Mouse (Mus musculus) heart, adult 2 months (tissue): ENCODE results near the gene Fhl1.

Experiments used
- CTCF ChIP-seq: fragments of 200-600 bp; IDR thresholded peaks from 2 replicates; pipeline ENCODE4 v1.8.1; 2022; ENCODE audit warnings: antibody characterized with exemption, mild to moderate bottlenecking, moderate library complexity
- EP300 ChIP-seq: fragments of 200-500 bp; IDR thresholded peaks from 2 replicates; pipeline ENCODE4 v1.6.1; 2011; ENCODE audit warnings: low read depth, low read length, control low read depth; ENCODE audit not compliant: insufficient read depth

DNA sequence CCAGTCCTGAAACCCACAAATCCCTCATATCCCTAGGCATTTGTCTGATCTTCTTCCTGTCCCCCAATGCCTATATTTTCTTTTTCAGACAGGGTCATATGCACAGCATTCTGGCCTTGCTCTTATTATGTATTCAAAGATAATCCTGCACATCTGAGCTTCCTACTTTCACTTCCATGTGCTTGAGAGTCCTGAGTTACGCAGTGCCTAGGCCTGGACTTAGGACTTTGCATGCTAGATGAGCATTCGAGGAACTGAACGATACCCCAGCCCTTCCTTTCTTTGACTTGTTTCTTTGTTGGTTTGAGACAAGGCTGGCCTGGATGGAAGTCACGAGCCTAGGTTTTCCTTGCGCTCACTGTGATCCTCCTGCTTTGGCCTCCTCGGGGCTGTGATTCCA is 39.0 kb upstream of the Fhl1 start:
- no peak for TF ChIP-seq EP300
- TF ChIP-seq CTCF = no peak
